Mouse (Mus musculus): ENCODE results near the gene Ppil2.

DNA sequence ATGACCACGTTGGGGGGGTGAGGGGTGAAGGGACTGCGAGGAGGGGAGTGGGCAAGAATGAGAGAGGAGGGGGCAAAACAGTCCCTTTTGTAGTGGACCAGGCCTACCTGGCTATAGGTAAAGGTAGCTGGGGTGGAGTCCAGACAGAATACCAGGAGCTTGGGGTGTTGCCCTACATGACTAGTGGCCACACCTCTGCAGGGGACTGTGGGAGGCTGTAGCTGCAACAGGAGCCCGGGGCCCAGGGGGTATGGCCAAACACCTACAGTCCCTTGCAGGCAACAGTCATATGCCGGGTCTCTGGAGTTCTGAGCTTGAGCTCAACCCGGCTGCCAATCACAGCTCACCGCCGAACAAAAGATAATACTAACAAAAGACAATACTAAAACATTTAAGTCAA is 59.0 kb downstream of the Ppil2 start:
- no peak for TF ChIP-seq CTCF (IDR thresholded peaks at IDR 0.05; ENCODE audit: low read depth)
- no peak for TF ChIP-seq EP300 (optimal IDR thresholded peaks at IDR 0.05)
